Mouse (Mus musculus) MEL (cell line): ENCODE results near the gene Olfr20. TPM values are rescaled to one million over a fixed set of nuclear protein-coding genes. Genes with fewer than 3 reads are reported as not detected.

ENCODE experiments used
- DNase-seq: peaks from one replicate; pipeline ENCODE4 v3.0.0; 2011; ENCODE audit warnings: low read depth, low spot score
- H3K27ac ChIP-seq: 2 replicates; pipeline ENCODE4 v1.5.1; 2012; ENCODE audit warnings: low read depth, mild to moderate bottlenecking, control low read depth, low read length, moderate library complexity; ENCODE audit not compliant: control insufficient read depth
- H3K27me3 ChIP-seq, 2 experiments: fragments of 150-350 bp in 1 of 2; sonication (generic) in 1 of 2; 2 replicates each; pipeline ENCODE4 v1.6.1; 2012; ENCODE audit warnings: low read length in 2 of 2, mild to moderate bottlenecking in 2 of 2, improper control_type of control experiment in 1 of 2, moderate library complexity in 1 of 2; ENCODE audit not compliant: insufficient read depth in 2 of 2, control insufficient read depth in 1 of 2
- H3K36me3 ChIP-seq, 2 experiments: 2 replicates each; pipeline ENCODE4 v1.6.1; 2012 to 2014; ENCODE audit warnings: low read length in 2 of 2, improper control_type of control experiment in 1 of 2, inconsistent platforms in 1 of 2, mild to moderate bottlenecking in 1 of 2; ENCODE audit not compliant: insufficient read depth in 2 of 2, control insufficient read depth in 1 of 2
- H3K4me1 ChIP-seq, 2 experiments: fragments of 150-350 bp in 1 of 2; sonication (generic) in 1 of 2; 2 replicates each; pipeline ENCODE4 v1.6.1; 2012; ENCODE audit warnings: low read length in 2 of 2, improper control_type of control experiment in 1 of 2, mild to moderate bottlenecking in 1 of 2; ENCODE audit not compliant: insufficient read depth in 2 of 2, control insufficient read depth in 1 of 2
- H3K4me3 ChIP-seq, 2 experiments: fragments of 150-350 bp in 1 of 2; sonication (generic) in 1 of 2; 2 replicates each; pipeline ENCODE4 v1.5.1; 2012; ENCODE audit warnings: low read depth in 2 of 2, low read length in 2 of 2, mild to moderate bottlenecking in 2 of 2, moderate library complexity in 2 of 2, control low read depth in 1 of 2, improper control_type of control experiment in 1 of 2; ENCODE audit not compliant: control insufficient read depth in 1 of 2, insufficient read depth in 1 of 2
- H3K79me2 ChIP-seq: 2 replicates; pipeline ENCODE4 v1.6.1; 2012; ENCODE audit warnings: mild to moderate bottlenecking, low read length, moderate library complexity; ENCODE audit not compliant: control insufficient read depth, poor library complexity, insufficient read depth
- H3K9ac ChIP-seq: 2 replicates; pipeline ENCODE4 v1.6.1; 2012; ENCODE audit warnings: low read depth, mild to moderate bottlenecking, control low read depth, low read length, moderate library complexity; ENCODE audit not compliant: control insufficient read depth, poor library complexity, severe bottlenecking
- H3K9me3 ChIP-seq: fragments of 150-350 bp; sonication (generic); replicated peaks from 2 replicates; pipeline ENCODE4 v1.6.1; 2012; ENCODE audit warnings: mild to moderate bottlenecking, low read length, improper control_type of control experiment, moderate library complexity; ENCODE audit not compliant: insufficient read depth
- BHLHE40 ChIP-seq: IDR thresholded peaks from 2 replicates; pipeline ENCODE4 v1.6.1; 2012; ENCODE audit warnings: low read depth, mild to moderate bottlenecking, inconsistent platforms, low read length, improper control_type of control experiment, borderline replicate concordance
- ELF1 ChIP-seq: IDR thresholded peaks from 2 replicates; pipeline ENCODE4 v1.6.1; 2014; ENCODE audit warnings: low read depth, mild to moderate bottlenecking, inconsistent platforms, low read length, improper control_type of control experiment, moderate library complexity
- HCFC1 ChIP-seq: IDR thresholded peaks from 2 replicates; pipeline ENCODE4 v1.6.1; 2012; ENCODE audit warnings: low read depth, mild to moderate bottlenecking, inconsistent platforms, low read length, improper control_type of control experiment, moderate library complexity
- JUND ChIP-seq: IDR thresholded peaks from 2 replicates; pipeline ENCODE4 v1.6.1; 2011; ENCODE audit warnings: low read depth, mild to moderate bottlenecking, improper control_type of control experiment, low read length
- KAT2A ChIP-seq: conservative IDR thresholded peaks from 2 replicates; pipeline ENCODE4 v1.6.1; 2012; ENCODE audit warnings: low read depth, low read length, improper control_type of control experiment, inconsistent platforms
- MAX ChIP-seq: IDR thresholded peaks from 2 replicates; pipeline ENCODE4 v1.6.1; 2011; ENCODE audit warnings: low read length, improper control_type of control experiment
- MEF2A ChIP-seq: IDR thresholded peaks from 2 replicates; pipeline ENCODE4 v1.6.1; 2014; ENCODE audit warnings: low read depth, mild to moderate bottlenecking, inconsistent platforms, low read length, improper control_type of control experiment; ENCODE audit not compliant: poor library complexity, insufficient replicate concordance, severe bottlenecking; ENCODE audit errors: extremely low read depth
- MXI1 ChIP-seq: IDR thresholded peaks from 2 replicates; pipeline ENCODE4 v1.6.1; 2011; ENCODE audit warnings: mild to moderate bottlenecking, low read depth, low read length, improper control_type of control experiment
- NRF1 ChIP-seq: IDR thresholded peaks from 2 replicates; pipeline ENCODE4 v1.6.1; 2014; ENCODE audit warnings: low read depth, mild to moderate bottlenecking, inconsistent platforms, low read length, improper control_type of control experiment, moderate library complexity; ENCODE audit not compliant: poor library complexity, insufficient read depth, severe bottlenecking
- POLR2A ChIP-seq, 2 experiments: IDR thresholded peaks; 2 replicates each; pipeline ENCODE4 v1.6.1; 2011 to 2012; ENCODE audit warnings: low read length in 2 of 2, mild to moderate bottlenecking in 2 of 2, control low read depth in 1 of 2, improper control_type of control experiment in 1 of 2, low read depth in 1 of 2, moderate library complexity in 1 of 2; ENCODE audit not compliant: control insufficient read depth in 1 of 2, insufficient read depth in 1 of 2, poor library complexity in 1 of 2
- POLR2AphosphoS5 ChIP-seq: IDR thresholded peaks from 2 replicates; pipeline ENCODE4 v1.6.1; 2012; ENCODE audit warnings: low read depth, borderline replicate concordance, mild to moderate bottlenecking, inconsistent platforms, low read length, moderate library complexity, mixed read lengths
- TBP ChIP-seq: IDR thresholded peaks from 2 replicates; pipeline ENCODE4 v1.8.0; 2011; ENCODE audit warnings: low read depth, low read length, improper control_type of control experiment
- TCF12 ChIP-seq: IDR thresholded peaks from 2 replicates; pipeline ENCODE4 v1.6.1; 2014; ENCODE audit warnings: low read depth, mild to moderate bottlenecking, inconsistent platforms, low read length, improper control_type of control experiment, moderate library complexity
- UBTF ChIP-seq: IDR thresholded peaks from 2 replicates; pipeline ENCODE4 v1.6.1; 2012; ENCODE audit warnings: low read depth, mild to moderate bottlenecking, inconsistent platforms, low read length, improper control_type of control experiment, moderate library complexity, borderline replicate concordance; ENCODE audit not compliant: insufficient read depth
- USF2 ChIP-seq, 2 experiments: IDR thresholded peaks; 2 replicates each; pipeline ENCODE4 v1.6.1; 2011 to 2012; ENCODE audit warnings: improper control_type of control experiment in 2 of 2, low read length in 2 of 2, borderline replicate concordance in 1 of 2, inconsistent platforms in 1 of 2, low read depth in 1 of 2, mild to moderate bottlenecking in 1 of 2; ENCODE audit not compliant: insufficient read depth in 1 of 2
- ZC3H11A ChIP-seq: IDR thresholded peaks from 2 replicates; pipeline ENCODE4 v1.6.1; 2012; ENCODE audit warnings: low read depth, mild to moderate bottlenecking, inconsistent platforms, low read length, improper control_type of control experiment
- ZNF384 ChIP-seq: IDR thresholded peaks from 2 replicates; pipeline ENCODE4 v1.6.1; 2012; ENCODE audit warnings: low read depth, mild to moderate bottlenecking, inconsistent platforms, low read length, improper control_type of control experiment
- polyA plus RNA-seq, 2 experiments: library from polyadenylated mRNA; stranded (reverse) in 1 of 2; unstranded in 1 of 2; fragments of >175 nt in 1 of 2; fragments of >200 nt in 1 of 2; gene quantifications; 2 replicates each; pipeline versions ENCODE4 v1.2.1 to v1.2.4; 2012; ENCODE audit warnings: low replicate concordance in 2 of 2, low read depth in 1 of 2; ENCODE audit not compliant: insufficient read length in 2 of 2, insufficient read depth in 1 of 2, missing spikeins in 1 of 2
- total RNA-seq: library from RNA; depleted of rRNA; stranded (reverse); fragments of 300-350 nt; gene quantifications from 2 replicates; pipeline ENCODE4 v1.2.3, GENCODE M21; 2012

Gene Olfr20
- total and polyA plus RNA-seq, 3 experiments: not detected

DNA sequence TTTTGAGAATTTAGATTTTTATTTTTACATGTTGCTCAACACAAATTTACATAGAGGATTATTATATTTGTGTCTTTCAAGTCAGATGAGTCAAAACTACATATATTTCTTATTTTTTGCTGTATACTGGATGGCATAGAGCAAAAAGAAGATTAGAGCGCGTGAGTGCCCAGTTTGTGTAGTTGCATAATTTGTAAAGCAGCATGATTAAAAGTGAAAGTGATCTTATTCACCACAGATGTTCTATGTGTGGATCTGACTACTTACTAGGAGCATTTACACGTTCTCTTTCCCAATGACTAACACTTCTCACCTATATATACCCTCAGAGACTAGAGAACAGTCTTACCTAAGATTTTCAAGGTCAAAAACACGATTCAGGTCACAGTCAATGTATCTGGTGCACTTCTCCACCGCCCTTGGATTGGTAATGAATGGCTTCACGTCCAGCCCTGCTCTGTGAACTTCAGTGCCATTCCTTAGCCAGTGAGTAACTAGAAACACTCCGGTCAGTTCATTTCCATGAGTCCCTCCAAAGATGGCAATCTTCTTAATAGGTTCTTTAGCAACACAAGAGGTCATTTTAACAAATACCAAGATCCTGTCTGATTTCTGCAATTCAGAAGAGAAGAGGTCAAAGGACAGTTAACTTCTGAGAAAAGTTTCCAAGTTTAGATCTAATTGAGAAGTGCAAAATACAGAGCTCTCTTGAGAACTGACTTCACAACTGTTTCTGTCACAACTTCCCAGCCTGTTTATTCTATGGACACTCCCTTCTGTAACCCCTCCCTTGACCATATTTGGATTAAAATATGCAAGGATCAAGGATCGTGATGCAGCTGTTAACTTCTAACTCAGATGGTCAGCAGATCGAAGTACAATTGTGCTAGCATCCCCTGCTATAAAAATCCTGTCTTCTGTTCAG lies 26.4 kb upstream of the Olfr20 start (continued):
- no peak for TF ChIP-seq BHLHE40
- no peak for TF ChIP-seq MEF2A
- TF ChIP-seq POLR2A (IDR thresholded peaks at IDR 0.05; ENCODE audit: control insufficient read depth in 1 of 2, insufficient read depth in 1 of 2, low read depth in 1 of 2, low read length in 2 of 2, poor library complexity in 1 of 2): peak in 1 of 2 experiments; percentile 46; a peak in 1 of 4 replicates
- TF ChIP-seq POLR2AphosphoS5: no peak
- TF ChIP-seq ZC3H11A: no peak; the same call in 1 of the 2 replicates
- TF ChIP-seq USF2 (IDR thresholded peaks at IDR 0.05; ENCODE audit: borderline replicate concordance in 1 of 2, insufficient read depth in 1 of 2, low read depth in 1 of 2, low read length in 2 of 2): no peak
- TF ChIP-seq MAX: peak; percentile 62; the same call in 1 of the 2 replicates
- TF ChIP-seq KAT2A: no peak
- peak; percentile 73; the same call in 1 of the 2 replicates for TF ChIP-seq TBP
- TF ChIP-seq MXI1: peak; percentile 54; the same call in 1 of the 2 replicates
- TF ChIP-seq, all 39 proteins: peak for 7

DNA sequence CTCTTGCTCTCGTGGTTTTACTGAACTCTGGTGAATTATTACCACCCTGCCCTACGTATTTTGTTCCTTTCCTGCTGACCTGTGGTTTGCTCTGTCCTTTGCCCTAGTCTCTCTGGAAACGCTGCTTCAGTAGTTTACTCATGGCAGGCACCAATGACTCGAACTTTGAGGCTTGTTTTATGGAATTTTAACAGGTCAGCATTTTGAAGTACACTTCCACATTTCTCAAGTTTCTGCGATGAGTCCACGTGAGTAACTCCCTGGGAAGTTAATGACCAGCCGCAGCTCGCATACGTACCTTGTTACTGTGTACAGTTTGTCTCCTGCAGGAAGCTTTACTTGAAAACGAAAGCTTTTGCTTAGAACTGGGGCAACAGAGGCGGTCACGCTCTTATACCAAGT lies 24.1 kb upstream of the Olfr20 start:
- TF ChIP-seq BHLHE40 (no peak), UBTF (no peak), ELF1 (no peak), NRF1 (no peak), HCFC1 (no peak), ZNF384 (no peak), JUND (no peak), TCF12 (no peak)
- Histone ChIP-seq H3K36me3 (no peaks in the 10 kb centered on the region; a peak in 1 of 4 replicates), H3K27ac (no peak overlapping the region), H3K4me1 (0 out of 4 replicates have a peak, but pooled peaks cover 0 to 2% of the 10 kb centered on the region in 2 experiments), H3K9ac (no peak overlapping the region), H3K4me3 (no peak overlapping the region), H3K9me3 (no peaks in the 10 kb centered on the region), H3K27me3 (peaks cover 2 to 3% of the 10 kb centered on the region in 2 experiments; a peak in 3 of 4 replicates), H3K79me2 (no peaks in the 10 kb centered on the region)
- peak; percentile 11 for DNase-seq
